Mouse (Mus musculus) heart, adult 11 months (tissue): ENCODE data around the gene Id2.

ENCODE experiments used
- DNase-seq: peaks from one replicate; pipeline ENCODE4 v3.0.0; 2022

Id2 gene

DNA sequence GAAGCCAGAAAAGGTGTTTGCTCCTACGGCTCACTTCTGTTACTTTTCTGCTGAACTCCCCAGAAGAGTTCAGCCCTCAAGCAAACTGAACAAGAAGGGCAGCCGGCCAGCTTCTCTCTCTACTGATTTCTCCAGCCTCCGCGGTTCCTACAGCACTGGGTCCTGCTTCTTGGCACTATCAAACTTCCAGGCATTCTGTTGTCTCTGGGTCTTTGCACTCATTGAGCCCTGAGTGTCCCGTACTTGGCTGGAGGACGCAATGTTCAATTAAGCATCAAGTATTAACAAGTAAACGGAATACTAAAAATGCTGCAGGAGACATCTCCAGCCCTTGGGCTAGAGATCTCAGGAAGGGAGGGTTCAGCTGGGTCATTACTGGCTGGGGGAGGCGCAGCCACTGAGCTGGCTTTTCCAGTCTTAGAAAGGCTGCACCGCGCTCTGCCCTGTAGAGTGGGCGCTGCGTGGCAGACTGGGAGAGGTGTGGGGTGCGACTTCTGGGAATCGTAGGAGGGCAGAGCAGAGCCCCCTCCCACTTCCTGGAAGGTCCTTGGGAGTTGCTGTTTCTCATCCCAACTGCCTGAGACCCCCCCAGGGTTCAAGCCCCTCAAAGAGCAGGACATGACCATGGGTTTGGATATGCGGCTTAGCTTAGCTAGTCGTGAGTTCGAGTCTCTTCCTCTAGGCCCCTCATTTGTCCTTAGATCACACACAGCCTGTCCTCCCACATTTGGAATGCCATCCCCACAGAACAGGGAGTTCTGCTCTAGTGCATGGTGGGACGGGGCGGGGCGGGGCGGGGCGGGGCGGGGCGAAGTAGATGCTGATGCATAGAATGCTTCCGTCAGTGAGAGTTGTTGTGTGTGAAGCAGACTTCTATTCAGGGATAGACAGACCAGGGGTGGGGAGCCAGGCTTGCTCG is 13.4 kb downstream of the Id2 start:
- DNase-seq, result no peak

DNA sequence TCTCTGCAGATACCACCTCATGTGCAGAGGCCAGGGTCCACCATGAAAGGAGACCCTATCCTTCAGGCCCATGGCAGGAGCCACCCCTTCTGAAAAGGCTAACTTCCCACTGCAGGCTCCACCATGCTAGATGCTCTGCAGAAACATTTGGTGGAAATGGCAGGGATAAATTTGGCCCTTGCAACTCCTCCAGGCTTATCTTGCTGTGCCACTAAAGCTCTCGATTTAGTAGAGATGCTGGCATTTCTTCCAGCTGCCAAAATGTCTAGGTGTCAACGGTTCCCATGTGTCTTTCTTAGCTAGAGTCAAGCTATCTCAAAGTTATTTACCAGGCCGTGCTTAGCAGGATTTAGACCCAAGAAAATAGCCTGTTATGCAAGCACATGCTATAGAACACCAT is 22.6 kb downstream of the Id2 start:
- DNase-seq, result no peak

DNA sequence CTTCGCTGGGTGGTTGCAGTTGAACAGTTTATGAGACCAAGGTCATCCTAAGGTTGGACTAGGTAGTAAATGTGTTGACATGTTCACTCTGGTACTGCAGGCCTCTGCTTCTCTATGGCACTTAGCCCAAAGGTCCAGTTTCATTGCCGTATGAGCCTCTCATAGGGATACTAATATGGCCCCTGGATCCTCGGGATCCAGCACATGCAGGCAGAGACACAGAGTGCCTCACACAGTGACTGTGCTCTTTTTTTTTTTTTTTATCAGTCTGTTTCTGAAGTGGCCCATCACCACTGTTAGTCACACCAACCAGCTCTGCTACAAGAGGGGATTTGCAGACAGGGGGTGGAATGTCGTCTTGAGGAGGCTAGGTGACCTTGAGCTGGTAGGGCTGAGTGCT is 23.6 kb downstream of the Id2 start:
- DNase-seq, result no peak

DNA sequence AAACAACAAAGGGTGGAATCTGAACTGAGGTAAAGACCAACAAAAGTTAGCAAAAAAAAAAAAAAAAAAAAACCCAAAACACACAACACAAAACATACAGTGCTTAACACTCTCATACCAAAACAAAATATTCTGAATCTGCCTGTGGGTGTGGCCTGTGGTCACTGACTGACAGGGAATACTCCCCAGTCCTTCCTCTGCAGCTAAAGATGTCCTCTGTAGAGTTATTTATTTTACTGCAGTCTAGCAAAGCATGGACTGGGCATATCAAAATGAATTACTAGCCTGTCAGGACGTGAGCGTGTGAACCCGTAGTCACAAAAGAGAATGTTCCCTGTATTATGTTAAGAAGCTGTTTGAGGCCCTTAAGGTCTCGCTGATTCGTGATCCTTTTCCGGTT is 34.7 kb downstream of the Id2 start:
- no peak for DNase-seq

DNA sequence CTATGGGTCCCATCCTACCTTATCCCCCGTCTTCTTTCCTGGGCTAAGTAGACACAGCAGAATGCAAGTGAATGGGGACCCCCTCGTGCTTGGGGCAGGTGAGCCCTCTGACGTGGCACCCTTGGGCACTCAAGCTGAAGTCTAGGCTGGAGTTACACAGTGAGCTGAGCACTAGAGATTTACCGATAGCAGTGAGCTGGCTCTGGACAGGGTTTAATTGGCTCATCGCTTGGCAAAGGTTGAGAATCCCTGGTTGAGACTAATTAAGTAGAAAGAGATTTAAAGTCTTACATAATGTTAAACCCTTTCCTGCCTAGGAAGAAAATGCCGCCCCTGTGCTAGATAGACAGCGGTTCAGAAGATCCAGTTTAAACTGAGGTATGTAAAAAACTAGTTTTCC is 36.0 kb downstream of the Id2 start:
- DNase-seq, result peak; percentile 72

DNA sequence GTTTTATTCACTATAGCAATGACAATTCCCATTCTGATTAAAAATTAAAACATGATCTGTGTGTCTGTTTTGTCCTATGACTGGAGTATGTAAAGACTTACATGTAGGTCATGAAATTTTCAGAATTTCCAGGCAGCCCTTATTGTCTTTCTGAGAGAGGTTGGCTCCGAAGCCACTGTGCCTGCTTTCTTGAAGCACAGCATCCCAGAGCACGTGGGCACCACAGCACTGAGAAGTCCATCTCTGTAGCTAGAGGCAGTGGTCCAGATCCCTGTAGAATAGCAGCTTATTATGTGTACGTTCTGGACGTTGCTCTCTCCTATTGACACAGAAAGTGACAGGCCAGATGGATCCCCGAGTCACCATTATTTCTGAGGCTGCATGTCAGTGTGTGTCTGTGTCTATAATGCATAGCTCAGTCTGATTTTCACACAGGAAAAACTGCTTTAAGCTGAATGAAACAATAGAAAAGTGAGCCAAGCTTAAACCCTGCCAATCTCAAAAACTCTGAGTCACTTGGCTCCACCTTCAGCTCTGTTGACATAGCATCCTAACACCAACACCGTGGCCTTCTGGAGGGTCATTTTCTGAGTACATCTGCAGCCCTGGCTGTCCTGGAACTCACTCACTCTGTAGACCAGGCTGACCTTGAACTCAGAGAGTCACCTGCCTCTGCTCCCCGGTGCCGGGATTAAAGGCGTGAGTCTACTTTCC is 37.3 kb downstream of the Id2 start:
- peak; percentile 80 for DNase-seq

DNA sequence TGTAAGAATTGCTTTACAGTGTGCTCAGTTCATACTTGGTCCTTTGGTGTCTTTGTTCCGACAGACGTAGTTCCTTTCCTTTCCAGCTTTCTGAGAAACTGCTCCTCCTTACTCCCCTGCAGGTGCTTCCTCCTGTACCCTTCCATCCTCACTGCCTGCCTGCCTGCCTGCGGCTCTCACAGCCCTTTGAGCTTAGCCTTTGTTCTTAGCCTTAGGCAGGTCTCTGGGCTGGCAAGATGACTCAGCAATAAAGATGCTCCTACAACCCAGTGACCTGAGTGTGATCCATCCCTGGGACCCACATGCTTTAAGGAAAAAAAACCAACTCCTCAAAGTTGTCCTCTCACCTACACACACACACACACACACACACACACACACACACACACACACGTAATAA is 42.0 kb downstream of the Id2 start:
- peak; percentile 66 for DNase-seq

DNA sequence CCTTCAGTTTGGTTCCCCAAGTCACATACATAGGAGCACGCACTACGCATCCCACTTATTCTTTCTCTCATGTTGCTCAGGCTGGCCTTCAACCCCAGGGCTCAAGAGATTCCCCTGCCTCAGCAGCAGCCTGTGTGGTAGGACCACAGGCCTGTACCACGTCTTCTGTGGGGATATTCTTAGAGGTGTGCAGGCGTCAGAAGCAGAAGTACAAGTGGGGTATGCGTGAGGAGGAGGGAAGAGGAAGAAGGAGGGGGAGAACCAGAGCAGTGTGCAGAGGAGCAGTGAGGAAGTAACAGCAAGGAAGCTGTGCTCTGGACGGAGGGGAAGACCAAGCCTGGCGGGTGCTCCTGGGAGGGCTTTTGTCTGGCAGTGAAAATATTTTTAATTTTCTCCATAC is 42.4 kb downstream of the Id2 start:
- DNase-seq, result peak; percentile 85

DNA sequence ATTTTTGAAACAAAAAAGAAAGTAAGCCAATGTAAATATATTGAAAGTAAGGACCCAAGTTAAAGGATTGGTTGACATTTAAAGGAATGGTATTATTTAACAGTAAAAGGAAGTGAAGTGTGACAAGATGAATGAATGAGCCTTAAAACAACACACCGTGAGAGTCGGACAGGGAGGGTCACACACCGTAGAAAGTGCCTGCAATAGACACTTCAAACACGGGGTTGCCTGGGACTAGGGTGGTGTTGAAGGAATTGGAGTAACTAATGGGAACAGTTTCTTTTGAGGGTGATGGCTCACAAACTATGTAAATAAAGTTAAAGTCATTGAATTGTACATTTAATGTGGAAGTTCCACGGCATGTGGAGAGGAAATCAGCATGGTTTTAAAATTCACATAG is 47.7 kb downstream of the Id2 start:
- DNase-seq, result peak; percentile 61

DNA sequence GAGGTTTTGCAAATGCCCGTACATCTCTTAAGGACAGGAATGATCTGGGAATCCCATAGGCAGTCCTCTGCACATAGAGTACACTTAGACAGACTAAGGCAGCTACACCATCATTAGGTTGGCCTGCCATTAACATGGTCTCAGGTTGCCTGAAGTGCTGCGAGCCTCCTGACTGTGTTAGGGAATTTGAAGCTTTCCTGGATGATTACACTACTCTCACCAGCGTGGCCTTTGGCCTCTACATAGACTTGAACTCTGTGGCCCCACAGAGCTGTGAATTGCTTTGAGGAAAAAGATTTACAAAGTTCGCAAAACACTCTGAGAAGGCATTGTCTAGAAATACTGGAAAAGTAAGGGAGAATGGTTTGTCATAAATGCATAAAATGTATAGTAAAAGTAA is 52.4 kb downstream of the Id2 start:
- no peak for DNase-seq

DNA sequence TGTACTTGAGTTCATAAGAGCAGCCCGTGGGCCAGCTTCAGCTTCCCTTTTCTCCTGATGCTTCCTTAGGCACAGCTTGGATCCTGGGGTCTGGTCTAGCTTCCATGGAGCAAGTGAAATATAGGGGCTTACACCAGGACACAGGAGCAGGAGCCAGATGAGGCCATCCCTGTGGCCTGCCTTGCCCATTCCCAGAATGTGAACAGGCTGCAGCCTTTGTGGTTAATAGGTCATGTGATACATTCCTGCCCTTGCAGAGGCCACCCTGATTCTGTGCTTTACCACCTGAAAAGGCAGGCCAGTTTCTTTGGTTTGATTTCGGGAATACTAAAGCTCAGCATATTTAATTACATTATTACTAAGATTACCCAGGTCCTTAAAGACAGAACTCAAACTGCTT is 52.9 kb downstream of the Id2 start:
- DNase-seq, result peak; percentile 83
